Mouse (Mus musculus) small intestine, adult 2 months (tissue): ENCODE data around the gene 1700001O22Rik. TPM values are rescaled to one million over a fixed set of nuclear protein-coding genes. Genes with fewer than 3 reads are reported as not detected.

Experiments used
- H3K27ac ChIP-seq: fragments of 200-500 bp; 2 replicates; pipeline ENCODE4 v1.5.1; 2012; ENCODE audit warnings: low read depth, low read length, control low read depth, inconsistent platforms; ENCODE audit not compliant: insufficient read depth
- H3K27me3 ChIP-seq: fragments of 200-500 bp; 2 replicates; pipeline ENCODE4 v1.6.1; 2012; ENCODE audit warnings: mild to moderate bottlenecking, moderate library complexity, low read length, inconsistent platforms; ENCODE audit not compliant: control insufficient read depth, insufficient read depth
- H3K36me3 ChIP-seq: fragments of 200-500 bp; 2 replicates; pipeline ENCODE4 v1.6.1; 2012; ENCODE audit warnings: mild to moderate bottlenecking, low read length, control low read depth, inconsistent platforms; ENCODE audit not compliant: control insufficient read depth, insufficient read depth
- H3K4me1 ChIP-seq: fragments of 200-500 bp; 2 replicates; pipeline ENCODE4 v1.6.1; 2012; ENCODE audit warnings: low read length, inconsistent platforms, mixed read lengths; ENCODE audit not compliant: control insufficient read depth, insufficient read depth, insufficient read length
- H3K4me3 ChIP-seq: fragments of 200-500 bp; 2 replicates; pipeline ENCODE4 v1.5.1; 2012; ENCODE audit warnings: low read depth, mild to moderate bottlenecking, control low read depth, inconsistent platforms, low read length, moderate library complexity
- CTCF ChIP-seq: fragments of 200-500 bp; IDR thresholded peaks from 2 replicates; pipeline ENCODE4 v1.5.1; 2012; ENCODE audit warnings: low read depth, mild to moderate bottlenecking, control low read depth, inconsistent platforms, low read length, moderate library complexity, mixed read lengths; ENCODE audit not compliant: insufficient replicate concordance, insufficient read length; ENCODE audit errors: extremely low read depth
- POLR2A ChIP-seq: fragments of 200-500 bp; IDR thresholded peaks from 2 replicates; pipeline ENCODE4 v1.6.1; 2012; ENCODE audit warnings: low read depth, mild to moderate bottlenecking, control low read depth, inconsistent platforms, low read length, moderate library complexity
- WGBS: fragments of 180-500 bp; shearing (Covaris S2); methylation state at CpG from one replicate; pipeline ENCODE4 v1.1.7; 2018; 5-methylcytosine and 5-hydroxymethylcytosine counted together
- polyA plus RNA-seq: library from polyadenylated mRNA; depleted of rRNA; stranded (reverse); fragments of >200 nt; gene quantifications from 2 replicates; pipeline ENCODE4 v1.2.3, GENCODE M21; 2012

1700001O22Rik gene
- polyA plus RNA-seq, 1 experiment, result 0.71 TPM

- no peak overlapping the region for H3K27ac ChIP-seq
- WGBS, result under 1% methylated on average over 63 of the region's 63 CpGs
- peak overlapping the region; percentile 88 for H3K4me3 ChIP-seq
- TF ChIP-seq CTCF (peak; percentile 87), POLR2A (peak; percentile 69)
- H3K27me3 ChIP-seq, result no peaks in the 10 kb centered on the region
- H3K36me3 ChIP-seq, result peaks cover 25% of the 10 kb centered on the region
- peaks cover 9% of the 10 kb centered on the region for H3K4me1 ChIP-seq
These were observed 24.5 kb upstream of the 1700001O22Rik start for GRCm38 (mm10) chr2:30827749-30828475.

GRCm38 (mm10) chr2:30826825-30827748 is 23.6 kb upstream of the 1700001O22Rik start:
- Histone ChIP-seq H3K36me3 (peaks cover 31% of the 10 kb centered on the region), H3K4me3 (peak overlapping the region; percentile 88), H3K27ac (no peak overlapping the region), H3K4me1 (peaks cover 9% of the 10 kb centered on the region), H3K27me3 (no peaks in the 10 kb centered on the region)
- WGBS, result 25% methylated on average over 26 of the region's 26 CpGs
- TF ChIP-seq CTCF (no peak), POLR2A (no peak)

- Histone ChIP-seq H3K36me3 (peaks cover 39% of the 10 kb centered on the region), H3K27ac (no peak overlapping the region), H3K4me1 (peaks cover 9% of the 10 kb centered on the region), H3K27me3 (no peaks in the 10 kb centered on the region), H3K4me3 (no peak overlapping the region)
- TF ChIP-seq CTCF, result no peak
- no peak for TF ChIP-seq POLR2A
- WGBS, result 70% methylated on average over 13 of the region's 13 CpGs
These were observed 20.1 kb upstream of the 1700001O22Rik start for GRCm38 (mm10) chr2:30823385-30824153.

GRCm38 (mm10) chr2:30822460-30822859 is 19.0 kb upstream of the 1700001O22Rik start:
- H3K27me3 ChIP-seq, result no peaks in the 10 kb centered on the region
- H3K27ac ChIP-seq, result no peak overlapping the region
- peaks cover 39% of the 10 kb centered on the region for H3K36me3 ChIP-seq
- H3K4me1 ChIP-seq, result peaks cover 6% of the 10 kb centered on the region
- TF ChIP-seq POLR2A, result no peak
- TF ChIP-seq CTCF, result no peak
- WGBS, result 92% methylated on average over 8 of the region's 8 CpGs
- H3K4me3 ChIP-seq, result no peak overlapping the region

- peaks cover 39% of the 10 kb centered on the region for H3K36me3 ChIP-seq
- H3K27ac ChIP-seq, result no peak overlapping the region
- 95% methylated on average over 3 of the region's 3 CpGs for WGBS
These were observed 17.6 kb upstream of the 1700001O22Rik start for GRCm38 (mm10) chr2:30821073-30821472.

GRCm38 (mm10) chr2:30819873-30820272 is 16.4 kb upstream of the 1700001O22Rik start:
- Histone ChIP-seq H3K4me3 (no peak overlapping the region), H3K36me3 (peaks cover 40% of the 10 kb centered on the region), H3K27ac (no peak overlapping the region), H3K27me3 (no peaks in the 10 kb centered on the region), H3K4me1 (no peaks in the 10 kb centered on the region)
- WGBS, result 93% methylated on average over 5 of the region's 5 CpGs
- TF ChIP-seq CTCF (no peak), POLR2A (no peak)

More at GRCm38 (mm10) chr2:30821073-30821472, 17.6 kb upstream of the 1700001O22Rik start:
- H3K27me3 ChIP-seq, result no peaks in the 10 kb centered on the region
- no peaks in the 10 kb centered on the region for H3K4me1 ChIP-seq
- H3K4me3 ChIP-seq, result no peak overlapping the region
- TF ChIP-seq POLR2A (no peak), CTCF (peak; percentile 45; the same call in 1 of the 2 replicates)
